Mouse (Mus musculus): ENCODE data around the gene Rhov. TPM values are rescaled to one million over a fixed set of nuclear protein-coding genes. Genes with fewer than 3 reads are reported as not detected.
A peak's percentile ranks its signal among the peaks of the same experiment; 100 is the strongest.

Gene Rhov
- polyA plus RNA-seq, 1 experiment: 1.4 TPM

GRCm38 (mm10) chr2:119293311-119293710 lies 22.2 kb upstream of the Rhov start:
- no peak for DNase-seq (ENCODE audit: low read depth, low spot score)
- WGBS: 95% methylated on average over 17 of the region's 17 CpGs

GRCm38 (mm10) chr2:119292852-119293251 lies 21.8 kb upstream of the Rhov start:
- 94% methylated on average over 17 of the region's 17 CpGs for WGBS
- DNase-seq (ENCODE audit: low read depth, low spot score): no peak

- 85% methylated on average over 5 of the region's 5 CpGs for WGBS
- DNase-seq (ENCODE audit: low read depth, low spot score): no peak
Observed at GRCm38 (mm10) chr2:119292281-119292680, 21.2 kb upstream of the Rhov start.

GRCm38 (mm10) chr2:119289014-119289416 lies 17.9 kb upstream of the Rhov start:
- WGBS: under 1% methylated on average over 11 of the region's 11 CpGs
- DNase-seq (ENCODE audit: low read depth, low spot score): no peak

GRCm38 (mm10) chr2:119288270-119288882 lies 17.3 kb upstream of the Rhov start, which contains the start of gene Vps18:
Vps18 (plus strand) TSS chr2:119288740.
- WGBS: under 1% methylated on average over 31 of the region's 31 CpGs
- DNase-seq (ENCODE audit: low read depth, low spot score): peak; percentile 97

- WGBS: 91% methylated on average over 5 of the region's 5 CpGs
- DNase-seq (ENCODE audit: low read depth, low spot score): no peak
Observed at GRCm38 (mm10) chr2:119287372-119287771, 16.3 kb upstream of the Rhov start.

GRCm38 (mm10) chr2:119281899-119282565 lies 11.0 kb upstream of the Rhov start:
- WGBS: 52% methylated on average over 7 of the region's 7 CpGs
- DNase-seq (ENCODE audit: low read depth, low spot score): no peak

- 91% methylated on average over 23 of the region's 23 CpGs for WGBS
- no peak for DNase-seq (ENCODE audit: low read depth, low spot score)
Observed at GRCm38 (mm10) chr2:119277810-119278209, 6.7 kb upstream of the Rhov start.

- no peak for DNase-seq (ENCODE audit: low read depth, low spot score)
- WGBS: 75% methylated on average over 7 of the region's 7 CpGs
Observed at GRCm38 (mm10) chr2:119276926-119277325, 5.9 kb upstream of the Rhov start.

GRCm38 (mm10) chr2:119274126-119274525 lies 3.1 kb upstream of the Rhov start:
- no peak for DNase-seq (ENCODE audit: low read depth, low spot score)
- 53% methylated on average over 1 of the region's 1 CpGs for WGBS

- DNase-seq (ENCODE audit: low read depth, low spot score): no peak
- 41% methylated on average over 9 of the region's 9 CpGs for WGBS
Observed at GRCm38 (mm10) chr2:119270286-119270642, 808 bp downstream of the Rhov start.

- 37% methylated on average over 5 of the region's 5 CpGs for WGBS
- DNase-seq (ENCODE audit: low read depth, low spot score): no peak
Observed at GRCm38 (mm10) chr2:119263813-119264212, 7.3 kb downstream of the Rhov start.

GRCm38 (mm10) chr2:119262978-119263377 lies 8.1 kb downstream of the Rhov start:
- WGBS: 12% methylated on average over 8 of the region's 8 CpGs
- DNase-seq (ENCODE audit: low read depth, low spot score): no peak

- DNase-seq (ENCODE audit: low read depth, low spot score): no peak
Observed at GRCm38 (mm10) chr2:119261326-119261725, 9.7 kb downstream of the Rhov start.

GRCm38 (mm10) chr2:119260518-119260917 lies 10.6 kb downstream of the Rhov start:
- no peak for DNase-seq (ENCODE audit: low read depth, low spot score)
- WGBS: 63% methylated on average over 1 of the region's 1 CpGs

More at GRCm38 (mm10) chr2:119261326-119261725, 9.7 kb downstream of the Rhov start:
- WGBS: 7% methylated on average over 2 of the region's 2 CpGs

- no peak for DNase-seq (ENCODE audit: low read depth, low spot score)
- 12% methylated on average over 7 of the region's 7 CpGs for WGBS
Observed at GRCm38 (mm10) chr2:119254976-119255375, 16.1 kb downstream of the Rhov start.

GRCm38 (mm10) chr2:119250826-119251478 lies 20.1 kb downstream of the Rhov start:
- no peak for DNase-seq (ENCODE audit: low read depth, low spot score)
- 5% methylated on average over 11 of the region's 11 CpGs for WGBS

GRCm38 (mm10) chr2:119250377-119250776 lies 20.7 kb downstream of the Rhov start:
- 32% methylated on average over 5 of the region's 5 CpGs for WGBS
- no peak for DNase-seq (ENCODE audit: low read depth, low spot score)

- no peak for DNase-seq (ENCODE audit: low read depth, low spot score)
- 34% methylated on average over 4 of the region's 4 CpGs for WGBS
Observed at GRCm38 (mm10) chr2:119249592-119250061, 21.4 kb downstream of the Rhov start.

GRCm38 (mm10) chr2:119247904-119248303 lies 23.2 kb downstream of the Rhov start:
- 82% methylated on average over 9 of the region's 9 CpGs for WGBS
- no peak for DNase-seq (ENCODE audit: low read depth, low spot score)

GRCm38 (mm10) chr2:119245246-119245645 lies 25.8 kb downstream of the Rhov start:
- WGBS: 72% methylated on average over 7 of the region's 7 CpGs
- DNase-seq (ENCODE audit: low read depth, low spot score): no peak

All from large intestine, adult 2 months (tissue).